Mouse (Mus musculus) macrophage (primary cell): Measurements from ENCODE around the gene Myrf. TPM values are rescaled to one million over a fixed set of nuclear protein-coding genes. Genes with fewer than 3 reads are reported as not detected.

Experiments
- H3K27ac ChIP-seq: fragments of 350-480 bp; formaldehyde crosslinking; 2 replicates; pipeline ENCODE4 v1.9.0; 2021
- H3K36me3 ChIP-seq: fragments of 350-480 bp; formaldehyde crosslinking; 2 replicates; pipeline ENCODE4 v1.9.0; 2021; ENCODE audit errors: inconsistent target
- H3K4me3 ChIP-seq: fragments of 350-480 bp; formaldehyde crosslinking; 2 replicates; pipeline ENCODE4 v1.9.0; 2021; ENCODE audit errors: inconsistent target
- H3K79me2 ChIP-seq: fragments of 350-480 bp; formaldehyde crosslinking; 2 replicates; pipeline ENCODE4 v1.9.0; 2021; ENCODE audit errors: inconsistent target
- WGBS: methylation state at CpG from one replicate; pipeline ENCODE4 v1.1.7; 2026; ENCODE audit warnings: inconsistent platforms; ENCODE audit not compliant: missing documents; 5-methylcytosine and 5-hydroxymethylcytosine counted together
- polyA plus RNA-seq: library from polyadenylated mRNA; stranded (reverse); fragments of 250-400 nt; gene quantifications from 3 replicates; pipeline ENCODE4 v1.2.4, GENCODE M21; 2018; ENCODE audit warnings: inconsistent platforms

The Myrf gene
- polyA plus RNA-seq, 1 experiment from 2014 or later = 0.37 TPM

GRCm38 (mm10) chr19:10188281-10188811 lies 52.2 kb downstream of the Myrf start:
- peaks cover 40% of the 10 kb centered on the region for H3K79me2 ChIP-seq
- H3K4me3 ChIP-seq = no peak overlapping the region
- 84% methylated on average over 9 of the region's 10 CpGs for WGBS
- H3K36me3 ChIP-seq = peaks cover 31% of the 10 kb centered on the region; the same call in 1 of the 2 replicates
- peak overlapping the region; percentile 24; the same call in 1 of the 2 replicates for H3K27ac ChIP-seq

- Histone ChIP-seq H3K79me2 (peaks cover 43% of the 10 kb centered on the region), H3K4me3 (no peak overlapping the region), H3K36me3 (peaks cover 23% of the 10 kb centered on the region; the same call in 1 of the 2 replicates), H3K27ac (no peak overlapping the region)
- 95% methylated on average over 8 of the region's 8 CpGs for WGBS
Measured at GRCm38 (mm10) chr19:10186569-10186968, 54.0 kb downstream of the Myrf start.

GRCm38 (mm10) chr19:10185876-10186275 lies 54.7 kb downstream of the Myrf start:
- Histone ChIP-seq H3K79me2 (peaks cover 43% of the 10 kb centered on the region), H3K36me3 (peaks cover 23% of the 10 kb centered on the region; the same call in 1 of the 2 replicates), H3K4me3 (no peak overlapping the region), H3K27ac (no peak overlapping the region)
- WGBS = 100% methylated on average over 3 of the region's 3 CpGs

GRCm38 (mm10) chr19:10184096-10184495 lies 56.5 kb downstream of the Myrf start:
- WGBS = 64% methylated on average over 12 of the region's 12 CpGs
- Histone ChIP-seq H3K36me3 (peaks cover 23% of the 10 kb centered on the region; the same call in 1 of the 2 replicates), H3K79me2 (peaks cover 43% of the 10 kb centered on the region), H3K4me3 (peak overlapping the region; percentile 91), H3K27ac (peak overlapping the region; percentile 80)

GRCm38 (mm10) chr19:10183299-10183983 lies 57.1 kb downstream of the Myrf start:
- peak overlapping the region; percentile 91 for H3K4me3 ChIP-seq
- H3K27ac ChIP-seq = peak overlapping the region; percentile 80
- peaks cover 43% of the 10 kb centered on the region for H3K79me2 ChIP-seq
- H3K36me3 ChIP-seq = peaks cover 23% of the 10 kb centered on the region; the same call in 1 of the 2 replicates
- WGBS = 6% methylated on average over 35 of the region's 35 CpGs

- WGBS = under 1% methylated on average over 70 of the region's 70 CpGs
- peak within 1 kb of the TSS; percentile 91 for H3K4me3 ChIP-seq
- peaks cover 23% of the 10 kb centered on the region; the same call in 1 of the 2 replicates for H3K36me3 ChIP-seq
- peak within 1 kb of the TSS; percentile 83 for H3K27ac ChIP-seq
- peaks cover 43% of the 10 kb centered on the region for H3K79me2 ChIP-seq
Measured at GRCm38 (mm10) chr19:10182670-10183298, 57.8 kb downstream of the Myrf start, which contains the start of gene Fads1. Gene Fads1 (plus strand): TSS chr19:10182888.

GRCm38 (mm10) chr19:10182142-10182541 lies 58.4 kb downstream of the Myrf start:
- H3K36me3 ChIP-seq = peaks cover 20% of the 10 kb centered on the region; the same call in 1 of the 2 replicates
- peak overlapping the region; percentile 83 for H3K27ac ChIP-seq
- 25% methylated on average over 7 of the region's 7 CpGs for WGBS
- peaks cover 41% of the 10 kb centered on the region for H3K79me2 ChIP-seq
- H3K4me3 ChIP-seq = peak overlapping the region; percentile 22

GRCm38 (mm10) chr19:10181225-10181624 lies 59.3 kb downstream of the Myrf start:
- Histone ChIP-seq H3K36me3 (peaks cover 12% of the 10 kb centered on the region; the same call in 1 of the 2 replicates), H3K4me3 (no peak overlapping the region), H3K79me2 (peaks cover 32% of the 10 kb centered on the region), H3K27ac (no peak overlapping the region)
- 93% methylated on average over 7 of the region's 7 CpGs for WGBS

- 47% methylated on average over 7 of the region's 7 CpGs for WGBS
- H3K36me3 ChIP-seq = no peaks in the 10 kb centered on the region
- H3K27ac ChIP-seq = no peak overlapping the region
- no peaks in the 10 kb centered on the region for H3K79me2 ChIP-seq
- no peak overlapping the region for H3K4me3 ChIP-seq
Measured at GRCm38 (mm10) chr19:10176941-10177372, 63.6 kb downstream of the Myrf start.

GRCm38 (mm10) chr19:10176477-10176876 lies 64.1 kb downstream of the Myrf start:
- no peak overlapping the region for H3K4me3 ChIP-seq
- 100% methylated on average over 1 of the region's 1 CpGs for WGBS
- H3K36me3 ChIP-seq = no peaks in the 10 kb centered on the region
- no peaks in the 10 kb centered on the region for H3K79me2 ChIP-seq
- no peak overlapping the region for H3K27ac ChIP-seq

GRCm38 (mm10) chr19:10174956-10175355 lies 65.6 kb downstream of the Myrf start:
- Histone ChIP-seq H3K36me3 (no peaks in the 10 kb centered on the region), H3K79me2 (no peaks in the 10 kb centered on the region), H3K27ac (no peak overlapping the region), H3K4me3 (no peak overlapping the region)
- WGBS = 93% methylated on average over 4 of the region's 4 CpGs

- WGBS = 27% methylated on average over 7 of the region's 7 CpGs
- H3K36me3 ChIP-seq = no peaks in the 10 kb centered on the region
- no peaks in the 10 kb centered on the region for H3K79me2 ChIP-seq
- H3K27ac ChIP-seq = peak overlapping the region; percentile 95
- H3K4me3 ChIP-seq = no peak overlapping the region
Measured at GRCm38 (mm10) chr19:10173844-10174539, 66.6 kb downstream of the Myrf start.

GRCm38 (mm10) chr19:10173116-10173718 lies 67.3 kb downstream of the Myrf start:
- H3K36me3 ChIP-seq = no peaks in the 10 kb centered on the region
- WGBS = 2% methylated on average over 5 of the region's 5 CpGs
- no peak overlapping the region for H3K4me3 ChIP-seq
- H3K27ac ChIP-seq = peak overlapping the region; percentile 95
- no peaks in the 10 kb centered on the region for H3K79me2 ChIP-seq

- peak overlapping the region; percentile 95 for H3K27ac ChIP-seq
Measured at GRCm38 (mm10) chr19:10171846-10172245, 68.7 kb downstream of the Myrf start.

More at GRCm38 (mm10) chr19:10171846-10172245, 68.7 kb downstream of the Myrf start:
- Histone ChIP-seq H3K79me2 (no peaks in the 10 kb centered on the region), H3K36me3 (no peaks in the 10 kb centered on the region), H3K4me3 (no peak overlapping the region)
